Mouse (Mus musculus) heart, postnatal 4 days (tissue): ENCODE data around the gene Vsx2. TPM values are rescaled to one million over a fixed set of nuclear protein-coding genes. Genes with fewer than 3 reads are reported as not detected.

Experiments used
- total RNA-seq, 2 experiments: library from RNA; stranded (reverse); gene quantifications; 2 replicates each; pipeline ENCODE4 v1.2.3; 2021

Vsx2 gene
- total RNA-seq, 2 experiments from 2014 or later, result not detected

Other genes with a start within 250 kb of the Vsx2 start
- gene Coq6, start 208.1 kb upstream of the Vsx2 start, total RNA-seq, result 10 to 100 TPM; 91.6 to 94.9 TPM
- gene Fam161b, start 207.9 kb upstream of the Vsx2 start, total RNA-seq, result 1 to 10 TPM; 4.0 to 4.3 TPM
- gene Entpd5, start 160.7 kb upstream of the Vsx2 start, total RNA-seq, result 10 to 100 TPM; 45.8 to 46.0 TPM
- gene Bbof1, start 160.7 kb upstream of the Vsx2 start, total RNA-seq, result 1 to 10 TPM; 2.5 to 3.0 TPM
- 10 to 100 TPM; 11.3 to 13.5 TPM for gene Rnf113a2, start 152.6 kb upstream of the Vsx2 start, total RNA-seq
- gene Aldh6a1, start 118.8 kb upstream of the Vsx2 start, total RNA-seq, result 10 to 100 TPM; 44.4 to 46.2 TPM
- gene Lin52, start 118.3 kb upstream of the Vsx2 start, total RNA-seq, result 1 to 10 TPM; 7.2 to 7.9 TPM
- gene Abcd4, start 47.7 kb downstream of the Vsx2 start, total RNA-seq, result 1 to 10 TPM; 5.8 to 6.0 TPM
- not detected for gene Vrtn, start 71.3 kb downstream of the Vsx2 start, total RNA-seq
- not detected for gene Syndig1l, start 129.1 kb downstream of the Vsx2 start, total RNA-seq
- gene Npc2, start 203.4 kb downstream of the Vsx2 start, total RNA-seq, result 10 to 100 TPM; 42.6 to 45.3 TPM
- 10 to 100 TPM; 72.9 to 75.3 TPM for gene Isca2, start 203.5 kb downstream of the Vsx2 start, total RNA-seq